Mouse (Mus musculus) T-cell, adult 66 days (primary cell): ENCODE measurements around the gene Pgpep1l. TPM values are rescaled to one million over a fixed set of nuclear protein-coding genes. Genes with fewer than 3 reads are reported as not detected.

Experiments used
- total RNA-seq, 2 experiments: library from RNA; stranded (reverse); gene quantifications; 3 replicates in 1 of 2; 4 replicates in 1 of 2; pipeline ENCODE4 v1.2.4; 2023

Gene Pgpep1l
- total RNA-seq, result 10 to 100 TPM in 1 of 2 experiments, 1 to 10 TPM in 1; 7.2 to 10.0 TPM

GRCm38 (mm10) chr7:68264028-68264453 is at the start of gene Pgpep1l:
TSS of gene Pgpep1l (minus strand) at chr7:68264233.

GRCm38 (mm10) chr7:68273515-68273914 is 9.5 kb upstream of the Pgpep1l start, which contains the start of gene Fam169b:
TSS of gene Fam169b (plus strand) at chr7:68273839.

Other genes with a start within 250 kb of the Pgpep1l start
- gene Fam169b, start 9.6 kb upstream of the Pgpep1l start, total RNA-seq, result 100 to 1,000 TPM; 111 to 133 TPM